Mouse (Mus musculus) brain, embryonic 14.5 days (tissue): ENCODE data around the gene Med31.

Experiments
- CTCF ChIP-seq: fragments of 200-500 bp; IDR thresholded peaks from 2 replicates; pipeline ENCODE4 v1.5.1; 2012; ENCODE audit warnings: inconsistent platforms, mild to moderate bottlenecking, moderate library complexity, borderline replicate concordance; ENCODE audit not compliant: insufficient read depth, insufficient read length; ENCODE audit errors: extremely low read depth
- POLR2A ChIP-seq: fragments of 200-500 bp; IDR thresholded peaks from 2 replicates; pipeline ENCODE4 v1.6.1; 2012; ENCODE audit warnings: mild to moderate bottlenecking, inconsistent platforms, borderline replicate concordance; ENCODE audit not compliant: poor library complexity, insufficient read depth, insufficient read length, severe bottlenecking; ENCODE audit errors: extremely low read depth

DNA sequence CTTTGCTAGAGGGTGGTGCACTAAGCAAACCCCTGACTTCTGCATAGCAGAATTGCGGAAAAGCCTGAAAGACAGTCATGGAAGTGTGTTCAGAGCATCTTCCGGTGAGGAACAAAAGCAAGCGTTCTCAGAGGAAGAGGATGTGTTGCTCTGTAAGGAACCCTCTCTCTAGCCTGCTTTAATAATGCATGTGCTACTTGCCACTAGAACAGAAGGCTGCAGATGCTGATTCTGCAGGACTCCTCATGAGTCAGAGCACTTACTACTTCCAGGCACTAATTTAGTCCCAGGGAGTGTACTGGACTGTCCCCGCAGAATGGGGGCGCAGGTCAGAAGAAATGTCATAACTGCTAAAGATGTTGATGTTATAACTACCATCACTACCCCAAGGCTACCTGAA lies 1.7 kb upstream of the Med31 start:
- no peak for TF ChIP-seq CTCF
- no peak for TF ChIP-seq POLR2A
